9 mouse cellular contexts compared by ENCODE assay signal in genomic region chr14:27044221-27044966, GRCm38 (mm10). TPM values are rescaled to one million over a fixed set of nuclear protein-coding genes. Genes with fewer than 3 reads are reported as not detected.
DNase-seq lines count a peak whose midpoint lies in the region; ATAC-seq lines count a peak whose summit lies in the region.
"Had no signal": no experiment of that assay in that cellular context is flagged by ENCODE, and none has a peak within 500 bp of the region (broad histone marks: within the 10 kb centered on the region; RNA-seq: fewer than 3 reads in every experiment).

No protein-coding gene starts in this region.

- peak; percentile 27; the same call in 1 of the 2 replicates for ATAC-seq in heart, embryonic 12.5 days (ENCODE audit: insufficient number of reproducible peaks, low FRiP score)

- peak overlapping the region; percentile 44 for H3K27ac ChIP-seq in heart, embryonic 12.5 days (ENCODE audit: poor library complexity, severe bottlenecking)

- 5% methylated on average over 11 of the region's 11 CpGs for WGBS in heart, embryonic 12.5 days

- H3K36me3 ChIP-seq in heart, embryonic 12.5 days: no peaks in the 10 kb centered on the region

- H3K4me2 ChIP-seq in heart, embryonic 12.5 days: peak overlapping the region; percentile 35

- H3K9me3 ChIP-seq in heart, embryonic 12.5 days (replicated peaks): no peaks in the 10 kb centered on the region

- H3K4me1 ChIP-seq in heart, embryonic 12.5 days (replicated peaks): peaks cover 45% of the 10 kb centered on the region

- no peaks in the 10 kb centered on the region for H3K27me3 ChIP-seq in heart, embryonic 12.5 days (replicated peaks)

- no peak overlapping the region for H3K4me3 ChIP-seq in heart, embryonic 12.5 days

- H3K9ac ChIP-seq in heart, embryonic 12.5 days: no peak overlapping the region

- peak; percentile 45 for DNase-seq in kidney, postnatal 10 days
- DNase-seq in kidney, adult 18-20 months: no peak
- peak; percentile 89 for DNase-seq in ZHBTc4 (ENCODE audit: low read depth, low spot score)
- peak; percentile 56 for DNase-seq in lung, postnatal 10 days
- DNase-seq in natural killer cell, adult 2 months (ENCODE audit: low spot score in 2 of 2): no peak
- DNase-seq in right cerebral cortex, postnatal 36 days (ENCODE audit: low spot score in 2 of 2): no peak
- DNase-seq in left cerebral cortex, adult 11 months (ENCODE audit: low spot score): no peak
- DNase-seq: right cerebral cortex, postnatal 4 days had no signal

RNA-seq across cellular contexts. Expression of gene Il17rd, which starts 5.7 kb away (rescaled TPM):
- polyA plus RNA-seq in heart, embryonic 12.5 days (2016; fragmentation: Nextera tagmentation; extraction: Ambion mirVana): 1.5 and 1.7 TPM in 2 replicates

RNA-seq across cellular contexts. Expression of gene Hesx1, which starts 50.2 kb away (rescaled TPM):
- 0.26 and 0.52 TPM in 2 replicates for polyA plus RNA-seq in heart, embryonic 12.5 days (2016; fragmentation: Nextera tagmentation; extraction: Ambion mirVana)

Comparison
In these comparisons a context has a peak if more than half of its experiments do, and no peak if none do; other contexts are left out.
1. DNase-seq: peak in kidney, postnatal 10 days (single experiment), ZHBTc4 (single experiment) and lung, postnatal 10 days (single experiment); none in kidney, adult 18-20 months (single experiment), natural killer cell, adult 2 months (0 of 2), right cerebral cortex, postnatal 36 days (0 of 2) and left cerebral cortex, adult 11 months (single experiment).